Comparison of ENCODE assay signal across 7 mouse cellular contexts in the genomic region with DNA sequence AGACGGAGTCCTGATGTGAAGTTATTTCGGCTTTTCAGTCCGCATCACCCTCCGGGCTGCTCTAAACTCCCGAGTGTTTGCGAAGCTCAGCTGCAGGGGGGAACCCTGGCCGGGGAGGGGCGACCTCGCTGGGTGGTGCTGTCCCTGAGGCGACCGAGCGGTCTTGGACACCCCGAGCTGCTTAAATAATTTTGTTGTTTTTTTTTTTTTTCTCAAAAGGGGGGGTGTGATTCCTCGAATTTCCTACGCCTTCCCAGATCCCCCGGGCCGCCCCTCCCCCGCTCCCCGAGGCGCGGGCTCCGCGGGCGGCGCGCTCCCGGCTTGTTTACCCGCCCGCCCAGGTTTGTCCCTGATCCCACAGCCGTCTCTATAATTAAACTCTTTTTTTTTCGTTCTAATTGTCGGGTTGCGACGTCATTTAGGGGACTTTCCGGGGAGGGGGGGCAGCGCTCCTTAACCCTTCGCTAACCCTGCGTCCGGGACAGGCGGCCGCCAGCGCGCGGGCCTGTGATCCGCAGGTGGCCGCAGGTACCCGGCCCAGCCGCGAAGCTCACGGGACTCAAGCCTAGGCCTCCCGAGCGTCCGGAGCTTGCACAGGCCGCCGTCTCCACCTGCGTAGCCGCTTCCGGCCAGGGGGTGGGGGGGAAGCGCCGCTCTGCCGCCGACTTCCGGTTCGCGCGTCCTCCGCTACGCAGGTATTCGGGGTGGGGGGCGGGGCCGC. TPM values are rescaled to one million over a fixed set of nuclear protein-coding genes. Genes with fewer than 3 reads are reported as not detected.
DNase-seq lines count a peak whose midpoint lies in the region; ATAC-seq and TF ChIP-seq lines count a peak whose summit lies in the region.

No protein-coding gene starts in this region.

- H3K27me3 ChIP-seq in intestine, embryonic 14.5 days (replicated peaks; ENCODE audit: control insufficient read depth, insufficient read depth, low read length), result no peaks in the 10 kb centered on the region
- H3K27me3 ChIP-seq in limb, embryonic 13.5 days, result no peaks in the 10 kb centered on the region
- peaks cover 34% of the 10 kb centered on the region for H3K27me3 ChIP-seq in midbrain, embryonic 14.5 days (ENCODE audit: control insufficient read depth, insufficient read depth, low read length)
- no peaks in the 10 kb centered on the region for H3K27me3 ChIP-seq in spleen, adult 2 months (ENCODE audit: control insufficient read depth, insufficient read depth, low read length)

- H3K4me3 ChIP-seq in intestine, embryonic 14.5 days (ENCODE audit: low read depth, low read length), result peak overlapping the region; percentile 99
- H3K4me3 ChIP-seq in limb, embryonic 13.5 days, result peak overlapping the region; percentile 91
- peak overlapping the region; percentile 69 for H3K4me3 ChIP-seq in midbrain, embryonic 14.5 days (replicated peaks; ENCODE audit: low read depth, low read length)
- peak overlapping the region; percentile 77 for H3K4me3 ChIP-seq in spleen, adult 2 months (ENCODE audit: extremely low read depth, insufficient read depth, insufficient read length)

- peak; percentile 73 to 80 for DNase-seq in adrenal gland, adult 18-20 months (ENCODE audit: low spot score in 2 of 2)
- DNase-seq in embryo, embryonic 10 days (ENCODE audit: low spot score), result peak; percentile 85
- DNase-seq in gastrocnemius, postnatal 25 days, result peak; percentile 87
- DNase-seq in intestine, embryonic 14.5 days (ENCODE audit: low spot score), result peak; percentile 94
- peak; percentile 93 for DNase-seq in midbrain, embryonic 14.5 days
- peak; percentile 86 to 90 for DNase-seq in spleen, adult 2 months (ENCODE audit: low read depth in 1 of 2, low spot score in 2 of 2)

- no peaks in the 10 kb centered on the region for H3K9me3 ChIP-seq in intestine, embryonic 14.5 days (ENCODE audit: control insufficient read depth, low read length)
- H3K9me3 ChIP-seq in limb, embryonic 13.5 days, result no peaks in the 10 kb centered on the region
- no peaks in the 10 kb centered on the region for H3K9me3 ChIP-seq in midbrain, embryonic 14.5 days (ENCODE audit: control insufficient read depth, low read length)

- peak overlapping the region; percentile 94 for H3K4me2 ChIP-seq in intestine, embryonic 14.5 days (ENCODE audit: low read length)
- peak overlapping the region; percentile 85 for H3K4me2 ChIP-seq in limb, embryonic 13.5 days (replicated peaks)
- H3K4me2 ChIP-seq in midbrain, embryonic 14.5 days (ENCODE audit: low read length), result peak overlapping the region; percentile 95

- ATAC-seq in intestine, embryonic 14.5 days (replicated peaks; ENCODE audit: low FRiP score, low TSS enrichment, low read depth), result peak; percentile 68
- ATAC-seq in limb, embryonic 13.5 days (ENCODE audit: low FRiP score, low read depth), result peak; percentile 38; the same call in 1 of the 2 replicates
- ATAC-seq in midbrain, embryonic 14.5 days (ENCODE audit: low FRiP score, low TSS enrichment), result peak; percentile 85

- H3K9ac ChIP-seq in intestine, embryonic 14.5 days (ENCODE audit: low read length), result peak overlapping the region; percentile 98
- H3K9ac ChIP-seq in limb, embryonic 13.5 days, result peak overlapping the region; percentile 89
- H3K9ac ChIP-seq in midbrain, embryonic 14.5 days (replicated peaks; ENCODE audit: low read length), result peak overlapping the region; percentile 88

- H3K4me1 ChIP-seq in intestine, embryonic 14.5 days (replicated peaks; ENCODE audit: control insufficient read depth, insufficient read depth, low read length), result peaks cover 8% of the 10 kb centered on the region; the same call in 1 of the 2 replicates
- H3K4me1 ChIP-seq in limb, embryonic 13.5 days, result peaks cover 29% of the 10 kb centered on the region
- H3K4me1 ChIP-seq in midbrain, embryonic 14.5 days (ENCODE audit: control insufficient read depth, insufficient read depth, low read length), result peaks cover 14% of the 10 kb centered on the region
- peaks cover 9% of the 10 kb centered on the region for H3K4me1 ChIP-seq in spleen, adult 2 months (ENCODE audit: control insufficient read depth, insufficient read depth, insufficient read length)

- whole genome bisulfite sequencing in intestine, embryonic 14.5 days, result under 1% methylated on average over 71 of the region's 71 CpGs
- under 1% methylated on average over 68 of the region's 71 CpGs for WGBS in limb, embryonic 13.5 days
- under 1% methylated on average over 71 of the region's 71 CpGs for WGBS in midbrain, embryonic 14.5 days
- under 1% methylated on average over 71 of the region's 71 CpGs for WGBS in spleen, adult 2 months

- peak overlapping the region; percentile 99 for H3K27ac ChIP-seq in intestine, embryonic 14.5 days (ENCODE audit: low read depth)
- H3K27ac ChIP-seq in limb, embryonic 13.5 days, result peak overlapping the region; percentile 99
- peak overlapping the region; percentile 87 for H3K27ac ChIP-seq in midbrain, embryonic 14.5 days (replicated peaks; ENCODE audit: low read depth, low read length)
- H3K27ac ChIP-seq in spleen, adult 2 months (ENCODE audit: insufficient read depth, low read length), result peak overlapping the region; percentile 100

- H3K36me3 ChIP-seq in intestine, embryonic 14.5 days (ENCODE audit: control insufficient read depth, insufficient read depth, low read length), result peaks cover 11% of the 10 kb centered on the region
- peaks cover 16% of the 10 kb centered on the region for H3K36me3 ChIP-seq in limb, embryonic 13.5 days
- H3K36me3 ChIP-seq in midbrain, embryonic 14.5 days (ENCODE audit: control insufficient read depth, insufficient read depth, low read length), result peaks cover 1% of the 10 kb centered on the region; the same call in 1 of the 2 replicates
- H3K36me3 ChIP-seq in spleen, adult 2 months (ENCODE audit: control insufficient read depth, insufficient read depth, low read length), result peaks cover 18% of the 10 kb centered on the region

- TF ChIP-seq POLR2A in spleen, adult 2 months (IDR thresholded peaks at IDR 0.05; ENCODE audit: low read depth, low read length), result peak; percentile 29

- no peak for TF ChIP-seq CTCF in spleen, adult 2 months (IDR thresholded peaks at IDR 0.05; ENCODE audit: extremely low read depth, insufficient read depth, insufficient read length, insufficient replicate concordance)

RNA-seq across cellular contexts. Expression of a gene that starts 2.5 kb away (rescaled TPM):
- 100 to 1,000 TPM; 172 to 225 TPM for total RNA-seq in adrenal gland, adult 18-20 months (2021)
- total RNA-seq in gastrocnemius, postnatal 25 days (2021), result 10 to 100 TPM; 23.0 to 27.2 TPM
- polyA plus RNA-seq in intestine, embryonic 14.5 days (2014; fragmentation: Nextera tagmentation; extraction: Ambion mirVana), result 159 and 165 TPM in 2 replicates
- 134 and 146 TPM in 2 replicates for polyA plus RNA-seq in limb, embryonic 13.5 days (2015; fragmentation: Nextera tagmentation; extraction: Ambion mirVana)
- polyA plus RNA-seq in midbrain, embryonic 14.5 days (2014; fragmentation: Nextera tagmentation; extraction: Ambion mirVana), result 32.3 and 52.3 TPM in 2 replicates
- polyA plus RNA-seq in spleen, adult 2 months (2012; rRNA removed), result 251 and 372 TPM in 2 replicates

Comparison
In these comparisons a context has a peak if more than half of its experiments do, and no peak if none do; other contexts are left out.
1. Peak in every context shown above with its lines: DNase-seq, ATAC-seq, H3K4me3 ChIP-seq and H3K27ac ChIP-seq.